Mouse (Mus musculus): ENCODE results near the gene Hsd17b1. TPM values are rescaled to one million over a fixed set of nuclear protein-coding genes. Genes with fewer than 3 reads are reported as not detected.

Hsd17b1 gene
- total RNA-seq, 1 experiment, result 2.4 TPM

GRCm38 (mm10) chr11:101085617-101086322 lies 7.6 kb downstream of the Hsd17b1 start:
- no peak overlapping the region for H3K9ac ChIP-seq (ENCODE audit: insufficient read depth, low read depth, low read length, poor library complexity, severe bottlenecking)
- H3K4me3 ChIP-seq (ENCODE audit: insufficient read depth in 1 of 2, low read depth in 1 of 2, low read length in 2 of 2, poor library complexity in 1 of 2, severe bottlenecking in 1 of 2), result no peak overlapping the region
- peaks cover 3 to 8% of the 10 kb centered on the region in 2 experiments; a peak in 2 of 4 replicates for H3K4me1 ChIP-seq (ENCODE audit: control insufficient read depth in 2 of 2, insufficient read depth in 2 of 2, low read length in 2 of 2, poor library complexity in 1 of 2)
- no peak overlapping the region for H3K27ac ChIP-seq (ENCODE audit: insufficient read depth, low read depth, low read length, poor library complexity, severe bottlenecking)
- no peaks in the 10 kb centered on the region for H3K9me3 ChIP-seq (ENCODE audit: control insufficient read depth, insufficient read depth, low read depth, low read length)
- in situ Hi-C loops (cut with MboI; ENCODE audit: low sequenced_read_pairs in 2 of 2, unreplicated experiment in 2 of 2), result no loop called here
- no peak for TF ChIP-seq MAFK (IDR thresholded peaks at IDR 0.05; ENCODE audit: insufficient read depth, low read depth, low read length)
- no peak for TF ChIP-seq ZNF384 (IDR thresholded peaks at IDR 0.05; ENCODE audit: low read depth, low read length)
- TF ChIP-seq CHD2 (IDR thresholded peaks at IDR 0.05; ENCODE audit: low read depth, low read length), result no peak
- TF ChIP-seq HCFC1 (IDR thresholded peaks at IDR 0.05; ENCODE audit: borderline replicate concordance, insufficient read depth, low read length), result no peak
- TF ChIP-seq ZC3H11A (IDR thresholded peaks at IDR 0.05; ENCODE audit: borderline replicate concordance, low read depth, low read length), result no peak
- no peak for DNase-seq (ENCODE audit: low read depth, low spot score)
- H3K36me3 ChIP-seq (ENCODE audit: control insufficient read depth, insufficient read depth, low read length, poor library complexity, severe bottlenecking), result peaks cover 20% of the 10 kb centered on the region

- no peak for TF ChIP-seq HCFC1 (IDR thresholded peaks at IDR 0.05; ENCODE audit: borderline replicate concordance, insufficient read depth, low read length)
- TF ChIP-seq MAFK (IDR thresholded peaks at IDR 0.05; ENCODE audit: insufficient read depth, low read depth, low read length), result no peak
- no peak for TF ChIP-seq CHD2 (IDR thresholded peaks at IDR 0.05; ENCODE audit: low read depth, low read length)
- no peak for TF ChIP-seq ZNF384 (IDR thresholded peaks at IDR 0.05; ENCODE audit: low read depth, low read length)
- TF ChIP-seq ZC3H11A (IDR thresholded peaks at IDR 0.05; ENCODE audit: borderline replicate concordance, low read depth, low read length), result no peak
- DNase-seq (ENCODE audit: low read depth, low spot score), result no peak
- H3K9me3 ChIP-seq (ENCODE audit: control insufficient read depth, insufficient read depth, low read depth, low read length), result no peaks in the 10 kb centered on the region
- H3K4me1 ChIP-seq (ENCODE audit: control insufficient read depth in 2 of 2, insufficient read depth in 2 of 2, low read length in 2 of 2, poor library complexity in 1 of 2), result peaks cover 3 to 8% of the 10 kb centered on the region in 2 experiments; a peak in 2 of 4 replicates
- in situ Hi-C loops (cut with MboI; ENCODE audit: low sequenced_read_pairs in 2 of 2, unreplicated experiment in 2 of 2), result no loop called here
- peaks cover 23% of the 10 kb centered on the region for H3K36me3 ChIP-seq (ENCODE audit: control insufficient read depth, insufficient read depth, low read length, poor library complexity, severe bottlenecking)
- H3K9ac ChIP-seq (ENCODE audit: insufficient read depth, low read depth, low read length, poor library complexity, severe bottlenecking), result no peak overlapping the region
- peak overlapping the region in 1 of 2 experiments; percentile 76; a peak in 2 of 4 replicates for H3K4me3 ChIP-seq (ENCODE audit: insufficient read depth in 1 of 2, low read depth in 1 of 2, low read length in 2 of 2, poor library complexity in 1 of 2, severe bottlenecking in 1 of 2)
- H3K27ac ChIP-seq (ENCODE audit: insufficient read depth, low read depth, low read length, poor library complexity, severe bottlenecking), result no peak overlapping the region
Observed at GRCm38 (mm10) chr11:101086323-101086674, 8.1 kb downstream of the Hsd17b1 start.

- no peaks in the 10 kb centered on the region for H3K9me3 ChIP-seq (ENCODE audit: control insufficient read depth, insufficient read depth, low read depth, low read length)
- no peak within 1 kb of the TSS for H3K27ac ChIP-seq (ENCODE audit: insufficient read depth, low read depth, low read length, poor library complexity, severe bottlenecking)
- peak within 1 kb of the TSS; percentile 80 for H3K9ac ChIP-seq (ENCODE audit: insufficient read depth, low read depth, low read length, poor library complexity, severe bottlenecking)
- peaks cover 28% of the 10 kb centered on the region for H3K36me3 ChIP-seq (ENCODE audit: control insufficient read depth, insufficient read depth, low read length, poor library complexity, severe bottlenecking)
- H3K4me1 ChIP-seq (ENCODE audit: control insufficient read depth in 2 of 2, insufficient read depth in 2 of 2, low read length in 2 of 2, poor library complexity in 1 of 2), result peaks cover 3 to 8% of the 10 kb centered on the region in 2 experiments; a peak in 2 of 4 replicates
- in situ Hi-C loops (cut with MboI; ENCODE audit: low sequenced_read_pairs in 2 of 2, unreplicated experiment in 2 of 2), result no loop called here
- TF ChIP-seq ZNF384 (IDR thresholded peaks at IDR 0.05; ENCODE audit: low read depth, low read length), result no peak
- no peak for TF ChIP-seq HCFC1 (IDR thresholded peaks at IDR 0.05; ENCODE audit: borderline replicate concordance, insufficient read depth, low read length)
- no peak for TF ChIP-seq ZC3H11A (IDR thresholded peaks at IDR 0.05; ENCODE audit: borderline replicate concordance, low read depth, low read length)
- no peak for TF ChIP-seq CHD2 (IDR thresholded peaks at IDR 0.05; ENCODE audit: low read depth, low read length)
- TF ChIP-seq MAFK (IDR thresholded peaks at IDR 0.05; ENCODE audit: insufficient read depth, low read depth, low read length), result no peak
- peak within 1 kb of the TSS; percentile 76 to 83 for H3K4me3 ChIP-seq (ENCODE audit: insufficient read depth in 1 of 2, low read depth in 1 of 2, low read length in 2 of 2, poor library complexity in 1 of 2, severe bottlenecking in 1 of 2)
- peak; percentile 85 for DNase-seq (ENCODE audit: low read depth, low spot score)
Observed at GRCm38 (mm10) chr11:101086756-101087681, 8.8 kb downstream of the Hsd17b1 start, which contains the start of gene Mlx. Gene Mlx, plus strand, starts transcription at chr11:101087277.

GRCm38 (mm10) chr11:101087682-101088055 lies 9.5 kb downstream of the Hsd17b1 start:
- H3K27ac ChIP-seq (ENCODE audit: insufficient read depth, low read depth, low read length, poor library complexity, severe bottlenecking), result no peak overlapping the region
- no peak for TF ChIP-seq MAFK (IDR thresholded peaks at IDR 0.05; ENCODE audit: insufficient read depth, low read depth, low read length)
- no peak for TF ChIP-seq CHD2 (IDR thresholded peaks at IDR 0.05; ENCODE audit: low read depth, low read length)
- no peak for TF ChIP-seq HCFC1 (IDR thresholded peaks at IDR 0.05; ENCODE audit: borderline replicate concordance, insufficient read depth, low read length)
- no peak for TF ChIP-seq ZNF384 (IDR thresholded peaks at IDR 0.05; ENCODE audit: low read depth, low read length)
- TF ChIP-seq ZC3H11A (IDR thresholded peaks at IDR 0.05; ENCODE audit: borderline replicate concordance, low read depth, low read length), result no peak
- H3K9me3 ChIP-seq (ENCODE audit: control insufficient read depth, insufficient read depth, low read depth, low read length), result no peaks in the 10 kb centered on the region
- H3K9ac ChIP-seq (ENCODE audit: insufficient read depth, low read depth, low read length, poor library complexity, severe bottlenecking), result peak overlapping the region; percentile 80
- peaks cover 3 to 8% of the 10 kb centered on the region in 2 experiments; a peak in 2 of 4 replicates for H3K4me1 ChIP-seq (ENCODE audit: control insufficient read depth in 2 of 2, insufficient read depth in 2 of 2, low read length in 2 of 2, poor library complexity in 1 of 2)
- H3K4me3 ChIP-seq (ENCODE audit: insufficient read depth in 1 of 2, low read depth in 1 of 2, low read length in 2 of 2, poor library complexity in 1 of 2, severe bottlenecking in 1 of 2), result peak overlapping the region; percentile 76 to 83
- no peak for DNase-seq (ENCODE audit: low read depth, low spot score)
- in situ Hi-C loops (cut with MboI; ENCODE audit: low sequenced_read_pairs in 2 of 2, unreplicated experiment in 2 of 2), result no loop called here
- H3K36me3 ChIP-seq (ENCODE audit: control insufficient read depth, insufficient read depth, low read length, poor library complexity, severe bottlenecking), result peaks cover 34% of the 10 kb centered on the region

All from ES-E14 (cell line).